Mouse (Mus musculus) layer of hippocampus, adult 6 months (tissue): ENCODE measurements around the gene Slc17a6. TPM values are rescaled to one million over a fixed set of nuclear protein-coding genes. Genes with fewer than 3 reads are reported as not detected.

Experiments
- long read RNA-seq, 2 experiments: library from polyadenylated mRNA; unstranded; transcript quantifications; one replicate each; pipeline ENCODE4 v2.0.0; 2019 to 2020
- polyA plus RNA-seq: library from polyadenylated mRNA; unstranded; fragments of <200 nt; fragmentation: Nextera tagmentation; gene quantifications from 2 replicates; pipeline ENCODE4 v1.2.3, GENCODE M21; 2021

The Slc17a6 gene
- polyA plus RNA-seq = 5.3 and 6.9 TPM in 2 replicates
- long read RNA-seq, experiment 1, full-length matches to known transcripts = 8 of 15 reads
- long read RNA-seq, experiment 1, partial matches to known transcripts = 4 of 15 reads
- long read RNA-seq, experiment 1, other reads (novel, unspliced or antisense) = 3 of 15 reads
- long read RNA-seq, experiment 2, full-length matches to known transcripts = 251 of 292 reads
- long read RNA-seq, experiment 2, partial matches to known transcripts = 22 of 292 reads
- long read RNA-seq, experiment 2, other reads (novel, unspliced or antisense) = 19 of 292 reads

DNA sequence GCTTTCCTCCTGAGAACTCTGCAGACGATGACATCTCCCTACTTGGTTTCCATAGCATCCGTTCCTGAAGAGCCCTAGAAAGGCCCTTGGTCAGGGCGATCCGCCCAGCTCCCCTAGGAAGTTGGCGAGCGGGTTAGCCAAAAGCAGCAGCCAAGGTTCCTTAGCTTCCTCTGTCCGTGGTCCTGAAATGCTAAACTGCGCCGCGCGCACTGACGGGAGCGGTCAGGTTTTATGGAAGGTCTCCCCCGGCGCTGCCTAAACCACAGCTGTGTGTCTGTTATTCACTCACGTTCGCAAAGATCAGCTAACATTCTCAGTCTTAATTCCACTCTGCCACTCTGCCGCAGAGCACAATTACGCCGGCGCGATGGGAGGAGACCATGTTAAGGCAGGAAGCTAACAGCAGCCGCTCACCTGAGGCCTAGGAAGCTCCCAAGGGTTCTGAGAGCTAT is at the start of gene Slc17a6:
TSS of gene Slc17a6 (plus strand) at position 313 of the 452 bp plus-strand sequence.

Other genes starting within 250 kb of the Slc17a6 start
- gene Ano5, start 111.0 kb upstream of the Slc17a6 start, polyA plus RNA-seq = 0.63 and 0.67 TPM in 2 replicates
- gene Gas2, start 240.0 kb downstream of the Slc17a6 start, polyA plus RNA-seq = 4.6 and 6.0 TPM in 2 replicates
- gene Fancf, start 240.3 kb downstream of the Slc17a6 start, polyA plus RNA-seq = 0.92 and 1.4 TPM in 2 replicates